Mouse (Mus musculus) bone marrow macrophage, adult 2 months (primary cell): ENCODE results near the gene Dlx3.

Source experiments
- CTCF ChIP-seq: IDR thresholded peaks from 2 replicates; pipeline ENCODE4 v1.5.1; 2012; ENCODE audit warnings: low read depth, mild to moderate bottlenecking, low read length, moderate library complexity
- POLR2A ChIP-seq: IDR thresholded peaks from 2 replicates; pipeline ENCODE4 v1.6.1; 2012; ENCODE audit warnings: mild to moderate bottlenecking, low read depth, low read length, borderline replicate concordance

DNA sequence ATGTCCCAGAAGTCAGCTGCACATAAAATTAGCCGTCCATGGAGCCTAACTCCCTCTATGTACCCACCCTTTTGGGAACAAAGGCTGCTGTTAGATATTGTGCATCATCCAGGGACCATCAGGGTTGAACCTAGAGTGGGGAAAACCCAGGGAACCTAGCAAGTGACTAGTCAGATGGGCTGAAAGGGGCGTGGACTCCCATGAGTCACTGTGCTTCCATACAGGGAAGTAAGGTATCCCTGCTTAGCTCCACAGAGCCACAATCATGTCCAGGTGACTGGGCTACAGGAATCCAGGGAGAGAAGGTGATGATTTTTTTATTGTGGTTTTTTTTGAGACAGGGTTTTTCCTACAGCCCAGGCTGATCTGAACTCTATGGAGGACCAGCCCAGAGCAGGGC lies 10.9 kb upstream of the Dlx3 start:
- TF ChIP-seq CTCF (no peak), POLR2A (no peak)
